ENCODE assay signal across 8 mouse cellular contexts in the genomic region with DNA sequence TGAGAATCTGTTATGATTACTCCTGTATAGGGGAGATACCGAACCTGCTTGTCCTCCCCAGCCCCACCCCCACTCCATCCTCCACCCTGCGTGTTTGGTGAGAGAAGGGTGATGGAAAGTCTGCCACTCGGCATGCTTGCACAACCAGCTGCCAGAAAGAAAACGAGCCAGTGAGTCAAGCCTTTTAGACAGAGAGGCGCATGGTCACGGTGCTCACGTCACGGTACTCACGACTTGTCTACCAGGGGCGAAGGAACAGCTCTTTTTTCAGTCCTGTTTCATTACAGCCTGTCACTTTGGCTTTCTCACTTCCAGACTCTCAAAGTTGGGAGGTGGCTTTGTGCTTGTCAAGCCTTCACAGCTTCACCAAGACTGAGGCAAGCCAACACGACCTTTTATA. TPM values are rescaled to one million over a fixed set of nuclear protein-coding genes. Genes with fewer than 3 reads are reported as not detected.
DNase-seq lines count a peak whose midpoint lies in the region; ATAC-seq and TF ChIP-seq lines count a peak whose summit lies in the region.

No protein-coding gene starts in this region.

- H3K27me3 ChIP-seq in forebrain, postnatal 0 days (ENCODE audit: insufficient read depth, low read length): no peaks in the 10 kb centered on the region
- H3K27me3 ChIP-seq in forebrain, embryonic 10.5 days (ENCODE audit: poor library complexity, severe bottlenecking): no peaks in the 10 kb centered on the region
- H3K27me3 ChIP-seq in hindbrain, embryonic 13.5 days: 0 out of 2 replicates have a peak, but pooled peaks cover 2% of the 10 kb centered on the region
- H3K27me3 ChIP-seq in limb, embryonic 15.5 days: no peaks in the 10 kb centered on the region
- no peaks in the 10 kb centered on the region for H3K27me3 ChIP-seq in myocyte (ENCODE audit: control insufficient read depth, insufficient read depth, insufficient read length)

- WGBS in forebrain, postnatal 0 days: 49% methylated on average over 11 of the region's 11 CpGs
- 71% methylated on average over 11 of the region's 11 CpGs for WGBS in forebrain, embryonic 10.5 days
- 29% methylated on average over 11 of the region's 11 CpGs for WGBS in hindbrain, embryonic 13.5 days
- 33% methylated on average over 11 of the region's 11 CpGs for WGBS in limb, embryonic 15.5 days

- no peaks in the 10 kb centered on the region for H3K4me1 ChIP-seq in forebrain, postnatal 0 days (ENCODE audit: insufficient read depth)
- H3K4me1 ChIP-seq in forebrain, embryonic 10.5 days: 0 out of 2 replicates have a peak, but pooled peaks cover 4% of the 10 kb centered on the region
- H3K4me1 ChIP-seq in hindbrain, embryonic 13.5 days (replicated peaks): peaks cover 10% of the 10 kb centered on the region
- peaks cover 5% of the 10 kb centered on the region; the same call in 1 of the 2 replicates for H3K4me1 ChIP-seq in limb, embryonic 15.5 days

- no peak overlapping the region for H3ac ChIP-seq in myocyte (ENCODE audit: control insufficient read depth, insufficient read length)

- H3K4me3 ChIP-seq in forebrain, postnatal 0 days (ENCODE audit: low read depth, low read length): no peak overlapping the region
- H3K4me3 ChIP-seq in forebrain, embryonic 10.5 days: no peak overlapping the region
- H3K4me3 ChIP-seq in hindbrain, embryonic 13.5 days: no peak overlapping the region
- no peak overlapping the region for H3K4me3 ChIP-seq in limb, embryonic 15.5 days
- peak overlapping the region; percentile 3 for H3K4me3 ChIP-seq in myocyte

- no peak for TF ChIP-seq POLR2A in myocyte (IDR thresholded peaks at IDR 0.05; ENCODE audit: insufficient read length, low read depth)

- H3K9me3 ChIP-seq in forebrain, postnatal 0 days (ENCODE audit: low read length): no peaks in the 10 kb centered on the region
- no peaks in the 10 kb centered on the region for H3K9me3 ChIP-seq in forebrain, embryonic 10.5 days
- no peaks in the 10 kb centered on the region for H3K9me3 ChIP-seq in hindbrain, embryonic 13.5 days
- H3K9me3 ChIP-seq in limb, embryonic 15.5 days: no peaks in the 10 kb centered on the region

- no peaks in the 10 kb centered on the region for H3K79me2 ChIP-seq in myocyte (ENCODE audit: control insufficient read depth, insufficient read depth)

- DNase-seq in forebrain, postnatal 0 days: no peak
- DNase-seq in forebrain, embryonic 10.5 days (ENCODE audit: extremely low spot score, low spot score): no peak
- peak; percentile 24 for DNase-seq in Muller cell, postnatal 12 days (ENCODE audit: inconsistent ontology term)
- no peak for DNase-seq in thymus, postnatal 10 days (ENCODE audit: low spot score in 2 of 2)
- no peak for DNase-seq in spleen, postnatal 36 days (ENCODE audit: low spot score in 2 of 2)

- no peak for TF ChIP-seq CTCF in forebrain, postnatal 0 days (IDR thresholded peaks at IDR 0.05; ENCODE audit: low read depth)

- no peak overlapping the region for H3K4me2 ChIP-seq in forebrain, postnatal 0 days (ENCODE audit: low read depth)
- peak overlapping the region; percentile 39 for H3K4me2 ChIP-seq in hindbrain, embryonic 13.5 days
- no peak overlapping the region; the same call in 1 of the 2 replicates for H3K4me2 ChIP-seq in limb, embryonic 15.5 days
- H3K4me2 ChIP-seq in myocyte (ENCODE audit: low read depth): peak overlapping the region; percentile 85

- no peak overlapping the region for H3K27ac ChIP-seq in forebrain, postnatal 0 days (ENCODE audit: low read depth, low read length)
- no peak overlapping the region for H3K27ac ChIP-seq in forebrain, embryonic 10.5 days
- H3K27ac ChIP-seq in hindbrain, embryonic 13.5 days: no peak overlapping the region; the same call in 1 of the 2 replicates
- peak overlapping the region; percentile 63; the same call in 1 of the 2 replicates for H3K27ac ChIP-seq in limb, embryonic 15.5 days

- no peak overlapping the region for H3K9ac ChIP-seq in forebrain, postnatal 0 days
- H3K9ac ChIP-seq in hindbrain, embryonic 13.5 days: no peak overlapping the region
- no peak overlapping the region for H3K9ac ChIP-seq in limb, embryonic 15.5 days

- ATAC-seq in forebrain, postnatal 0 days: peak; percentile 47; the same call in 1 of the 2 replicates
- ATAC-seq in hindbrain, embryonic 13.5 days (ENCODE audit: low FRiP score): peak; percentile 54
- no peak for ATAC-seq in limb, embryonic 15.5 days (ENCODE audit: insufficient number of reproducible peaks, low FRiP score, low TSS enrichment, low read depth)

- no peaks in the 10 kb centered on the region for H3K36me3 ChIP-seq in forebrain, postnatal 0 days (ENCODE audit: insufficient read depth)
- H3K36me3 ChIP-seq in forebrain, embryonic 10.5 days (replicated peaks): no peaks in the 10 kb centered on the region
- H3K36me3 ChIP-seq in hindbrain, embryonic 13.5 days: no peaks in the 10 kb centered on the region
- no peaks in the 10 kb centered on the region for H3K36me3 ChIP-seq in limb, embryonic 15.5 days
- H3K36me3 ChIP-seq in myocyte (ENCODE audit: control insufficient read depth, insufficient read depth): no peaks in the 10 kb centered on the region

TF ChIP-seq in myocyte, 11 proteins besides CTCF, POLR2A, EP300 and RAD21:
- no peak for TF ChIP-seq USF1 (IDR thresholded peaks at IDR 0.05; ENCODE audit: low read depth)
- TF ChIP-seq MYOG (IDR thresholded peaks at IDR 0.05; ENCODE audit: control insufficient read depth in 1 of 3, insufficient read depth in 1 of 3, insufficient read length in 2 of 3, low read depth in 2 of 3): no peak
TF ChIP-seq in myocyte: peak in this region for 0.

RNA-seq across cellular contexts. Expression of a gene that starts 7.2 kb away (rescaled TPM):
- total RNA-seq in forebrain, postnatal 0 days (2014; rRNA removed): 32.1 and 45.4 TPM in 2 replicates
- 13.4 and 19.3 TPM in 2 replicates for polyA plus RNA-seq in forebrain, postnatal 0 days (2015; fragmentation: Nextera tagmentation; extraction: Ambion mirVana)
- polyA plus RNA-seq in forebrain, embryonic 10.5 days (2016; fragmentation: Nextera tagmentation; extraction: Ambion mirVana): 41.1 and 41.9 TPM in 2 replicates
- 31.3 and 31.5 TPM in 2 replicates for polyA plus RNA-seq in hindbrain, embryonic 13.5 days (2015; fragmentation: Nextera tagmentation; extraction: Ambion mirVana)
- polyA plus RNA-seq in limb, embryonic 15.5 days (2015; fragmentation: Nextera tagmentation; extraction: Ambion mirVana): 32.5 and 34.4 TPM in 2 replicates
- polyA plus RNA-seq in myocyte (2012; fragmentation: generic; extraction: Trizol): 6.5 TPM

Comparison
In these comparisons a context has a peak if more than half of its experiments do, and no peak if none do; other contexts are left out.
1. H3K4me2 ChIP-seq: peak in hindbrain, embryonic 13.5 days (single experiment) and myocyte (single experiment); none in forebrain, postnatal 0 days (single experiment) and limb, embryonic 15.5 days (single experiment).